Mouse (Mus musculus): ENCODE data around the gene Rufy3. TPM values are rescaled to one million over a fixed set of nuclear protein-coding genes. Genes with fewer than 3 reads are reported as not detected.

The Rufy3 gene
- polyA plus RNA-seq, 1 experiment from 2014 or later, result 9.9 TPM

- no peaks in the 10 kb centered on the region for H3K4me1 ChIP-seq (ENCODE audit: control insufficient read depth, insufficient read depth, low read length)
- no peak overlapping the region for H3K27ac ChIP-seq (replicated peaks; ENCODE audit: low read depth, low read length)
- H3K36me3 ChIP-seq (ENCODE audit: control insufficient read depth, insufficient read depth, low read length), result no peaks in the 10 kb centered on the region
- no peak overlapping the region for H3K4me2 ChIP-seq (ENCODE audit: low read depth, severe bottlenecking)
- ATAC-seq (ENCODE audit: insufficient number of reproducible peaks, low FRiP score, low TSS enrichment, low read depth) (no peak), DNase-seq (ENCODE audit: low spot score) (no peak)
- H3K4me3 ChIP-seq (ENCODE audit: low read depth, low read length), result no peak overlapping the region
- H3K9me3 ChIP-seq (ENCODE audit: control insufficient read depth, low read length), result no peaks in the 10 kb centered on the region
- H3K9ac ChIP-seq (ENCODE audit: low read length), result no peak overlapping the region
- WGBS, result 85% methylated on average over 15 of the region's 15 CpGs
- H3K27me3 ChIP-seq (ENCODE audit: control insufficient read depth, insufficient read depth, low read length), result no peaks in the 10 kb centered on the region
Measured at GRCm38 (mm10) chr5:88688583-88689187, 123.8 kb downstream of the Rufy3 start.

GRCm38 (mm10) chr5:88689279-88689938 lies 124.6 kb downstream of the Rufy3 start:
- WGBS, result 78% methylated on average over 3 of the region's 3 CpGs
- H3K4me3 ChIP-seq (ENCODE audit: low read depth, low read length), result no peak overlapping the region
- no peak overlapping the region for H3K27ac ChIP-seq (replicated peaks; ENCODE audit: low read depth, low read length)
- no peak overlapping the region for H3K9ac ChIP-seq (ENCODE audit: low read length)
- no peaks in the 10 kb centered on the region for H3K27me3 ChIP-seq (ENCODE audit: control insufficient read depth, insufficient read depth, low read length)
- DNase-seq (ENCODE audit: low spot score) (no peak), ATAC-seq (ENCODE audit: insufficient number of reproducible peaks, low FRiP score, low TSS enrichment, low read depth) (no peak)
- H3K4me2 ChIP-seq (ENCODE audit: low read depth, severe bottlenecking), result no peak overlapping the region
- H3K9me3 ChIP-seq (ENCODE audit: control insufficient read depth, low read length), result no peaks in the 10 kb centered on the region
- H3K4me1 ChIP-seq (ENCODE audit: control insufficient read depth, insufficient read depth, low read length), result no peaks in the 10 kb centered on the region
- H3K36me3 ChIP-seq (ENCODE audit: control insufficient read depth, insufficient read depth, low read length), result no peaks in the 10 kb centered on the region

GRCm38 (mm10) chr5:88690681-88691505 lies 126.1 kb downstream of the Rufy3 start:
- Histone ChIP-seq H3K36me3 (ENCODE audit: control insufficient read depth, insufficient read depth, low read length) (no peaks in the 10 kb centered on the region), H3K27ac (replicated peaks; ENCODE audit: low read depth, low read length) (no peak overlapping the region), H3K4me3 (ENCODE audit: low read depth, low read length) (no peak overlapping the region), H3K9ac (ENCODE audit: low read length) (no peak overlapping the region), H3K9me3 (ENCODE audit: control insufficient read depth, low read length) (no peaks in the 10 kb centered on the region), H3K27me3 (ENCODE audit: control insufficient read depth, insufficient read depth, low read length) (no peaks in the 10 kb centered on the region), H3K4me2 (ENCODE audit: low read depth, severe bottlenecking) (no peak overlapping the region), H3K4me1 (ENCODE audit: control insufficient read depth, insufficient read depth, low read length) (no peaks in the 10 kb centered on the region)
- DNase-seq (ENCODE audit: low spot score), result no peak
- WGBS, result 70% methylated on average over 10 of the region's 10 CpGs
- ATAC-seq (ENCODE audit: insufficient number of reproducible peaks, low FRiP score, low TSS enrichment, low read depth), result no peak

- no peaks in the 10 kb centered on the region for H3K9me3 ChIP-seq (ENCODE audit: control insufficient read depth, low read length)
- H3K4me2 ChIP-seq (ENCODE audit: low read depth, severe bottlenecking), result no peak overlapping the region
- H3K27ac ChIP-seq (replicated peaks; ENCODE audit: low read depth, low read length), result no peak overlapping the region
- H3K27me3 ChIP-seq (ENCODE audit: control insufficient read depth, insufficient read depth, low read length), result no peaks in the 10 kb centered on the region
- H3K9ac ChIP-seq (ENCODE audit: low read length), result no peak overlapping the region
- no peak overlapping the region for H3K4me3 ChIP-seq (ENCODE audit: low read depth, low read length)
- no peak for DNase-seq (ENCODE audit: low spot score)
- WGBS, result 84% methylated on average over 6 of the region's 6 CpGs
- H3K36me3 ChIP-seq (ENCODE audit: control insufficient read depth, insufficient read depth, low read length), result no peaks in the 10 kb centered on the region
- ATAC-seq (ENCODE audit: insufficient number of reproducible peaks, low FRiP score, low TSS enrichment, low read depth), result no peak
- no peaks in the 10 kb centered on the region for H3K4me1 ChIP-seq (ENCODE audit: control insufficient read depth, insufficient read depth, low read length)
Measured at GRCm38 (mm10) chr5:88691506-88692095, 126.8 kb downstream of the Rufy3 start.

GRCm38 (mm10) chr5:88692586-88692985 lies 127.7 kb downstream of the Rufy3 start:
- no peak overlapping the region for H3K9ac ChIP-seq (ENCODE audit: low read length)
- no peak overlapping the region for H3K4me3 ChIP-seq (ENCODE audit: low read depth, low read length)
- DNase-seq (ENCODE audit: low spot score) (no peak), ATAC-seq (ENCODE audit: insufficient number of reproducible peaks, low FRiP score, low TSS enrichment, low read depth) (no peak)
- H3K27me3 ChIP-seq (ENCODE audit: control insufficient read depth, insufficient read depth, low read length), result no peaks in the 10 kb centered on the region
- H3K27ac ChIP-seq (replicated peaks; ENCODE audit: low read depth, low read length), result no peak overlapping the region
- H3K9me3 ChIP-seq (ENCODE audit: control insufficient read depth, low read length), result no peaks in the 10 kb centered on the region
- H3K36me3 ChIP-seq (ENCODE audit: control insufficient read depth, insufficient read depth, low read length), result no peaks in the 10 kb centered on the region
- H3K4me2 ChIP-seq (ENCODE audit: low read depth, severe bottlenecking), result no peak overlapping the region
- H3K4me1 ChIP-seq (ENCODE audit: control insufficient read depth, insufficient read depth, low read length), result no peaks in the 10 kb centered on the region
- WGBS, result 91% methylated on average over 4 of the region's 4 CpGs

- DNase-seq (ENCODE audit: low spot score), result no peak
- Histone ChIP-seq H3K27me3 (ENCODE audit: control insufficient read depth, insufficient read depth, low read length) (no peaks in the 10 kb centered on the region), H3K4me3 (ENCODE audit: low read depth, low read length) (no peak overlapping the region), H3K4me1 (ENCODE audit: control insufficient read depth, insufficient read depth, low read length) (no peaks in the 10 kb centered on the region), H3K9ac (ENCODE audit: low read length) (no peak overlapping the region), H3K27ac (replicated peaks; ENCODE audit: low read depth, low read length) (no peak overlapping the region), H3K9me3 (ENCODE audit: control insufficient read depth, low read length) (no peaks in the 10 kb centered on the region), H3K36me3 (ENCODE audit: control insufficient read depth, insufficient read depth, low read length) (no peaks in the 10 kb centered on the region), H3K4me2 (ENCODE audit: low read depth, severe bottlenecking) (no peak overlapping the region)
- no peak for ATAC-seq (ENCODE audit: insufficient number of reproducible peaks, low FRiP score, low TSS enrichment, low read depth)
Measured at GRCm38 (mm10) chr5:88693057-88693456, 128.2 kb downstream of the Rufy3 start.

- 78% methylated on average over 5 of the region's 5 CpGs for WGBS
- no peak overlapping the region for H3K4me2 ChIP-seq (ENCODE audit: low read depth, severe bottlenecking)
- no peak overlapping the region for H3K4me3 ChIP-seq (ENCODE audit: low read depth, low read length)
- no peak overlapping the region for H3K9ac ChIP-seq (ENCODE audit: low read length)
- no peaks in the 10 kb centered on the region for H3K36me3 ChIP-seq (ENCODE audit: control insufficient read depth, insufficient read depth, low read length)
- ATAC-seq (ENCODE audit: insufficient number of reproducible peaks, low FRiP score, low TSS enrichment, low read depth) (no peak), DNase-seq (ENCODE audit: low spot score) (no peak)
- no peaks in the 10 kb centered on the region for H3K4me1 ChIP-seq (ENCODE audit: control insufficient read depth, insufficient read depth, low read length)
- H3K9me3 ChIP-seq (ENCODE audit: control insufficient read depth, low read length), result no peaks in the 10 kb centered on the region
- no peaks in the 10 kb centered on the region for H3K27me3 ChIP-seq (ENCODE audit: control insufficient read depth, insufficient read depth, low read length)
- no peak overlapping the region for H3K27ac ChIP-seq (replicated peaks; ENCODE audit: low read depth, low read length)
Measured at GRCm38 (mm10) chr5:88697291-88697690, 132.5 kb downstream of the Rufy3 start.

GRCm38 (mm10) chr5:88699251-88699913 lies 134.5 kb downstream of the Rufy3 start:
- Histone ChIP-seq H3K4me2 (ENCODE audit: low read depth, severe bottlenecking) (no peak overlapping the region), H3K27me3 (ENCODE audit: control insufficient read depth, insufficient read depth, low read length) (no peaks in the 10 kb centered on the region), H3K9ac (ENCODE audit: low read length) (no peak overlapping the region), H3K4me3 (ENCODE audit: low read depth, low read length) (no peak overlapping the region), H3K4me1 (ENCODE audit: control insufficient read depth, insufficient read depth, low read length) (no peaks in the 10 kb centered on the region), H3K27ac (replicated peaks; ENCODE audit: low read depth, low read length) (no peak overlapping the region), H3K9me3 (ENCODE audit: control insufficient read depth, low read length) (no peaks in the 10 kb centered on the region), H3K36me3 (ENCODE audit: control insufficient read depth, insufficient read depth, low read length) (no peaks in the 10 kb centered on the region)
- 80% methylated on average over 4 of the region's 4 CpGs for WGBS
- ATAC-seq (ENCODE audit: insufficient number of reproducible peaks, low FRiP score, low TSS enrichment, low read depth), result no peak
- no peak for DNase-seq (ENCODE audit: low spot score)

Data from limb, embryonic 11.5 days (tissue).